Mouse (Mus musculus): ENCODE measurements around the gene Dph1. TPM values are rescaled to one million over a fixed set of nuclear protein-coding genes. Genes with fewer than 3 reads are reported as not detected.
A peak's percentile ranks its signal among the peaks of the same experiment; 100 is the strongest.

Dph1 gene
- polyA plus RNA-seq, 1 experiment from 2014 or later: 26.8 TPM

DNA sequence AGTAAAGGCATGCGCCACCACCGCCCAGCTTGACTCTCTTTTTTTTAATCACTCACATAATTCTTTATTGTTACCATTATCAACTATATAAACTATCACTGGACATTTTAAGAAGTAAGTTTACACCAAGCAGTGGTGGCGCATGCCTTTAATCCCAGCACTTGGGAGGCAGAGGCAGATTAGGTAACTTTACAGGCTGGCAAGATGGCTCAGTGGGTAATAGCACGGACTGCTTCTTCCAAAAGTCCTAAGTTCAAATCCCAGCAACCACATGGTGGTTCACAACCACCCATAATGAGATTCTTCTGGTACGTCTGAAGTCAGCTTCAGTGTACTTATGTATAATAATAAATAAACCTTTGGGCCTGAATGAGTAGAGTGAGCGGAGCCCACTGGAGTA is 61.6 kb downstream of the Dph1 start:
- Histone ChIP-seq H3K4me3 (no peak overlapping the region), H3K27ac (no peak overlapping the region), H3K9me3 (no peaks in the 10 kb centered on the region), H3K4me1 (peaks cover 13% of the 10 kb centered on the region), H3K36me3 (no peaks in the 10 kb centered on the region), H3K27me3 (ENCODE audit: insufficient read depth, poor library complexity, severe bottlenecking) (no peaks in the 10 kb centered on the region)
- 91% methylated on average over 6 of the region's 6 CpGs for WGBS
- DNase-seq (ENCODE audit: low spot score): no peak

MicroRNAs within 50 kb of the gene (microRNA counts, 519-probe panel; counts per million panel counts)
- microRNA mmu-miR-132 (2,282 counts per million, percentile 4 among the panel's probes with 10 or more counts), microRNA mmu-miR-212 (not detected)

Small RNAs within 50 kb of the gene (microRNA-seq; reads per million reads assigned to microRNA genes)
- gene Mir132 (64.4 reads per million, percentile 46 among the genes with 10 or more reads in this experiment), gene Mir212 (6.3 reads per million, percentile 19 among the genes with 10 or more reads in this experiment)

Other genes with a start within 250 kb of the Dph1 start
- 1.9 and 2.1 TPM in 2 replicates for gene Hic1, start 21.7 kb downstream of the Dph1 start, polyA plus RNA-seq (2016; fragmentation: Nextera tagmentation; extraction: Ambion mirVana)
- gene Ovca2, start 12.4 kb downstream of the Dph1 start, polyA plus RNA-seq (2016; fragmentation: Nextera tagmentation; extraction: Ambion mirVana): 24.0 and 29.0 TPM in 2 replicates
- 9.7 and 16.6 TPM in 2 replicates for gene Rtn4rl1, start 2.5 kb upstream of the Dph1 start, polyA plus RNA-seq (2016; fragmentation: Nextera tagmentation; extraction: Ambion mirVana)
- gene Rpa1, start 157.1 kb upstream of the Dph1 start, polyA plus RNA-seq (2016; fragmentation: Nextera tagmentation; extraction: Ambion mirVana): 127 and 143 TPM in 2 replicates
- 13.6 and 15.3 TPM in 2 replicates for gene Smyd4, start 157.2 kb upstream of the Dph1 start, polyA plus RNA-seq (2016; fragmentation: Nextera tagmentation; extraction: Ambion mirVana)
- 53.6 and 168 TPM in 2 replicates for gene Serpinf1, start 231.5 kb upstream of the Dph1 start, polyA plus RNA-seq (2016; fragmentation: Nextera tagmentation; extraction: Ambion mirVana)
- 3.6 and 98.2 TPM in 2 replicates for gene Serpinf2, start 248.3 kb upstream of the Dph1 start, polyA plus RNA-seq (2016; fragmentation: Nextera tagmentation; extraction: Ambion mirVana)